Mouse (Mus musculus) heart, adult 2 months (tissue): ENCODE measurements at regions not wholly inside any gene's neighbourhood (a gene's known extent, or its start where the extent isn't known, plus 50 kb on each side); places are given as distances from the start of the nearest gene placed in this dataset.

ENCODE experiments used
- CTCF ChIP-seq: fragments of 200-600 bp; IDR thresholded peaks from 2 replicates; pipeline ENCODE4 v1.8.1; 2022; ENCODE audit warnings: antibody characterized with exemption, mild to moderate bottlenecking, moderate library complexity
- POLR2A ChIP-seq: fragments of 200-500 bp; IDR thresholded peaks from 2 replicates; pipeline ENCODE4 v1.6.1; 2011; ENCODE audit warnings: mild to moderate bottlenecking, low read depth, low read length, control low read depth; ENCODE audit not compliant: insufficient read depth

DNA sequence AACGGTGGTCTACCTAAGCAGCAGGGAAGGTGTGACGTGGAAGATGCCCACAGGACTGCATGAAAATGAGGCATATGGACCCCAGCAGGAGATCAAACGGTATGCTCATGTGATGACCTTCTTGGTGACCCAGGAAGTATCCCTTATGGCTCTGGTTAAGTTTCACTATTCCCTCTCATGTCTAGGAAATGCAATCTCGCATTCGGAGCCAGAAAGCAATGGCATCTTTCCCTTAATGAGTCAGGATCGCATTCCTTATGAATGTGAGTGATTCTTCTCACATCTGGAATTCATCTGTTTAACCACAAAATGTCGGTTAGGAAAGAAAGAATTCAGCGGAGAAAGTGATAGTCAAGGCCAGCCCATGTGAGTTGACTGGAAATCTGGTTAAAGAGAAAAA, 593.7 kb downstream of the Ttll7 start:
- TF ChIP-seq POLR2A (no peak), CTCF (no peak)
